Mouse (Mus musculus) left cerebral cortex, postnatal 14 days (tissue): ENCODE data around the gene Tas1r1. TPM values are rescaled to one million over a fixed set of nuclear protein-coding genes. Genes with fewer than 3 reads are reported as not detected.

Experiments used
- total RNA-seq, 2 experiments: library from RNA; stranded (reverse); gene quantifications; 2 replicates each; pipeline ENCODE4 v1.2.3; 2021

Gene Tas1r1
- total RNA-seq, 2 experiments from 2014 or later: 0.49 to 0.55 TPM

Other genes starting within 250 kb of the Tas1r1 start
- 100 to 1,000 TPM; 194 to 203 TPM for gene Camta1, start 176.7 kb downstream of the Tas1r1 start, total RNA-seq
- 10 to 100 TPM; 70.8 to 74.7 TPM for gene Dnajc11, start 104.9 kb downstream of the Tas1r1 start, total RNA-seq
- gene Thap3, start 49.6 kb downstream of the Tas1r1 start, total RNA-seq: 10 to 100 TPM; 16.1 to 19.3 TPM
- gene Phf13, start 42.3 kb downstream of the Tas1r1 start, total RNA-seq: 10 to 100 TPM; 14.2 to 14.4 TPM
- gene Klhl21, start 29.8 kb downstream of the Tas1r1 start, total RNA-seq: 10 to 100 TPM; 12.7 to 13.4 TPM
- gene Zbtb48, start 10.9 kb downstream of the Tas1r1 start, total RNA-seq: 10 to 100 TPM; 11.5 to 13.2 TPM
- 10 to 100 TPM; 21.3 to 21.9 TPM for gene Nol9, start 753 bp upstream of the Tas1r1 start, total RNA-seq
- 10 to 100 TPM; 74.0 to 84.0 TPM for gene Plekhg5, start 33.9 kb upstream of the Tas1r1 start, total RNA-seq
- gene Tnfrsf25, start 77.4 kb upstream of the Tas1r1 start, total RNA-seq: 10 to 100 TPM in 1 of 2 experiments, 1 to 10 TPM in 1; 6.2 to 16.5 TPM
- gene Espn, start 113.8 kb upstream of the Tas1r1 start, total RNA-seq: under 1 TPM; 0.24 to 0.44 TPM
- gene Hes2, start 120.3 kb upstream of the Tas1r1 start, total RNA-seq: not detected
- gene Acot7, start 139.6 kb upstream of the Tas1r1 start, total RNA-seq: 100 to 1,000 TPM; 377 to 378 TPM
- gene Gpr153, start 235.7 kb upstream of the Tas1r1 start, total RNA-seq: 10 to 100 TPM; 31.2 to 31.6 TPM